Mouse (Mus musculus) CD4-positive helper T cell, adult 2 months (primary cell): ENCODE measurements around the gene Lin28b.

Experiments used
- DNase-seq: peaks from one replicate; pipeline ENCODE4 v3.0.0-alpha.2; 2012; ENCODE audit warnings: low read depth, missing footprints, low spot score

Gene Lin28b

DNA sequence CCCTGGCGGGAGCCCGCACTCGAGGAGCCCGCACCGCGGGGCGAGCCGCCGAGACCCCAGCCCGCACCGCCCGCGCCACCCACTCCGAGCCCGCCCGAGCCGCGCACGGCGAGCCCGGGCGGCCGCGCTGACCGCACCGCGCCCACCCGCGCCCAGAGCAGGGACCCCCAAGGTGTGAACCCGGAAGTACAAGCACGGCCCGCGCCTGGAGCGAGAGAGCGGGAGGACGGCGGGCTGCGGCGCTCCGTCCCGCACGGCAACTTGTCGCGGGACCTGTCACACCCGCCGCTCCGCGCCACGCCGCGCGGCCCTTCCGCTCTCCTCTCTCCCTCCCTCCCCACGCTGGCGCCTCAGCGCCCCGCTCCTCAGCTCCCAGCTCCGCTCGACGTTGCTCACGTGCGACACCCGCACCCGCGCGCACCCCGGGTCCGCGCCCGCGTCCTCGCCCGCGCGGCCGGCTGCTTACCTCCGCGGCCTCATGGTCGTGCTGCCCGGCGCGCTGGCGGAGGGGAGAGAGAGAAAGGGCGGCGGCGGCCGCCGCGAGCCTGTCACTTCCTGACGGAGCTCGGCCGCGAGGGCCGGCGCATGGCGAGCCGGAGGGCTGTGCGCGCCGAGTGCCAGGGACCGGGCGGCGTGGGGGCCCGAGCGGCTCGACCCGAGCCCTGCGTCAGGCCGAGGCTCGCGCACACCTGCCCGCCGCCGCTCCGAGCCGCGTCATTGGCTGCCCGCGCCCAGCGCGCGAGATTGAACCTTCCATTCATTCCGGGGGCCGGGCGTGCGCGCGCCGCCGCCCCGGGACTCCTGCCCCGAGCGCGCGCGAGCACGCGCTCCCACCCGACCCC is at the start of gene Lin28b:
TSS of gene Lin28b (minus strand) at position 635 of the 842 bp plus-strand sequence.
- peak; percentile 16 for DNase-seq

DNA sequence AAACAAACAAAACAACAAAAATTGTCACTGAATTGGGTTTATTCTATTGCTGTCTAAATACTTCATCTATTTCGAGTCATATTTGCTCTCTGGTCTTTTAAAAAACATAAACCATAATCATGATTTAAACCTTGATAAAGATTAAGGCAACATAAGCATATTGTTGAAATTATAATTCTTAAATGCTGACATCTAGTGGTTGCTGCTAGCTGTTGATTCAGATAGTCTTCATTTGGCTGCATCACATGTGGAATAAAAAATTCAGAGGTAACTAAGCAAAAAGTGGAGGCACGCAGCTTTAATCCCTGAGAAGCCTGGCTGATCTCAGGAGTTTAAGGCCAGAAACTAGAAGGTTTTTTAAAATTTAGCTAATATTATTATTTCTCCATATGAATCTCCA is 25.6 kb upstream of the Lin28b start:
- no peak for DNase-seq

DNA sequence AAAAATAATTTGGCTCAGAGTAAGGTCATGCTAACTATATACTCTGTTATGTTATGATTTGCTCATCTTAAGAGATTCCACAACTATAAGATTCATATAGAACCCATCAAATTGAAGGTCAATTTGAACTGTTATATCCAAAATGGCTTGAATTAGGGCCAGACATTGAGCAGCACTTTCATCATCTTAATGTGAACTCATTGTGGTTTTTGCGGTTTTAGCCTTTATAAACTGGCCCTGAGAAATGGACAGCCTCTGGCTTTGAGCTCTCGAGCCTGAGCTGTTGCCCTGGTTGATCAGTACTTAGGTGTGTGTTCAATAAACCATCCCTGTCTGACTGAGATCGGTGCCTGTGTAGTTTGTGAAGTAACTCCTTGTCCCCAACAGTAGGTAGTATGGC is 24.5 kb upstream of the Lin28b start:
- DNase-seq: no peak

DNA sequence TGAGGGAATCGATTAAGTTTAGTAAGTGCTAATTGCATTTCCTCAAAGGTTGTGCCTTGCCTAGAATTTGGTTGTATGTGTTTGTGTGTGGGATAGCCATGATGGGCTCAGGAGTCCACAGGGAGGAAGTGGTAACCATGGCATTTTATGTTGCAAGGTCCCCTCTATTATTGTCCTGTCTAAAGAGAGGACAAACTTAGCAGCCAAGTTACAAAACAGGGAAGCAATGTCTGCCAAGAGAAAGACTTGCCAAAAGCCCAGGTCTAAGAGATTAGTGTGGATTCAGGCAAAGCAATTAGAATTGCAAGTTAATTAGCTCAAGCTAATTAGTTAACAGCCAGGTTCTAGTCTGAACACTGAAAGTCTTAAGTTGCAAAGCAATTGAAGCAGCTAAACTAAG is 14.1 kb upstream of the Lin28b start:
- no peak for DNase-seq

DNA sequence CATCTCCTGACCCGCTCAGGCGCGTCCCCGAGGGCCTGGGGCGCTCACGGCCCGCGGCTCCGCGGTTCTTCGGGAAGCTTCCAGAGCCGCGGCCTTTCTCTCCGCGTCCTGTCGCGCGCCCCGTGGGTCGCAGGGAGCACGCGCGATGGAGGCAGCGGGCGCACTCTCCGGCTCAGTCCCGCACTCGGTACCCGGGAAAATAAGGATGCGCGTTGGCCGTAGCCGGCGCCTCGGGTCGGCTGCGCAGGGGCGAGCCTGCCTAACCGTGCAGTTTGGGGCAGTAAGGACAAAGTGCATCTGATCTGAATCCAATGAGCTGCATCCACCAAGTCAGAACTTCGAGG is 380 bp upstream of the Lin28b start:
- DNase-seq: no peak

DNA sequence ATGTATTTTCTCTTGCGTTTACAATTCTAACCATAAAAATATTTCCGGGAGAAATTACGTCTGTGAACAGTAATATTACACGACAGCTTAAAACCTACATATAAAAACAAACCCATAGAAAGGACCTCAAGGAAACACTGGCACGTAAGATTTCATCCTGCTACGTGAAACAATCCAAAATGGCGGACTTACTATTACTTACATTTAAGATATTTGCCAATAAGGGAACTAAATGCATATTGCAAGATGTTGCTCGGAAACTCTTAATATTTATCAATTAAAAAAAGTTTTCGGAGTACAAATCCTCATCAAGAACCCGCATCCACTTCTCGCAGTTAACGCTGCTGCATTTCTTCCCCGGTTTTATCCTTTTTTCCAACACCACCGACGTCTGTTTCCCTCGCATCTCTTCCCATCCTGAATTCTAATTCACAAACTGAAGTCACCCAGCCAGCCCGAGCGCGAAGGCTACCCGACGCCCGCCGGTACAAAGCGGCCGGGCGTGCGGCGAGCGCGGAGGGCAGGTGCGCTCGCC is 902 bp downstream of the Lin28b start:
- DNase-seq: no peak

DNA sequence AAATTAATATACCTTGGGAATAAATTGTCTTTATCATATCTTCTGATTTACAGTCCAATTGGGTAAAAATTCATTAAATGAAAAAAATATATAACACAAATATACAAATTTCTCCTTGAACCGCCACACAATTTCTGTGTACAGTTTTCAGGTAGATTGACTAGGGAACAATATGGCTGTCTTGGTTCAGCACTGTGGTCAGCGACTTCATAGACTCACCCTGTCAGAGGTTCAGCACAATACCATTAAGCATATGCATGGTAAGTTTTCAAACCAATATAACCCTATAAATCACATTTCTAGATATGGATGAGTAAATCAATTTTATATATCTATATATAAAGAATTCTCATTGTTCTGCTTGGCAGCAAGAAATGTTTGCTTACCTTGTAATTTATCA is 3.0 kb downstream of the Lin28b start:
- DNase-seq: no peak

DNA sequence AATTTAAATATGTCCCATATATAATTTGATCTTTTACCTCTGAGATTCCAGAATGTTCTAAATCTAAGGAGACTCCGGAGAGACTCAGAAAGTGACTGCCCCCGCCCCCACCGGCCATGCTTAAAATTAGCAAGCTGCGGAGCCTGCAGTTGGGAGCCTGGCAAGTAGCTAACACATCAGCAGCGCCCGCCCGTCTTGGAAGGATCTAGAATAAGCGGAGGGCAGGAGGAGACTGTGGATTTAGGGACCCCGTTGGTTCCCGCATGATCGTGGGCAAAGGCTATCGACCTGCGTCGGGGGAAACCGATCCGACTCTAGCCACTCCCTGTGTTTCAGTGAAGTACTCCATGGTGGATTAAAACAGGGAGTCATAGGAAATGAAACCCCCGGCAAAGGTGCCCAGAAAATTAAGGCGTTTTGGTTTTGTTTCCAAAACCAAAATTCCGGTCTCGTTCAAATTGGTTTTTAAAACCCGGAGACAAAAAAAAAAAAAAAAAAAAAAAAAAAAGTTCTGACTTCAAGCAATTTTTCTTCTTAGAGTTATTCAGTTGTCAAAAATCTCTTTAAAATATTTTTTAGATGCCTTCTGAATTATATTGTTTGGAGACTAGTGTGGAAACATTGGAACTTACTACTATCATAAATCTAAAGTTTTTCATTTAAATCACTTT is 12.4 kb downstream of the Lin28b start:
- no peak for DNase-seq

DNA sequence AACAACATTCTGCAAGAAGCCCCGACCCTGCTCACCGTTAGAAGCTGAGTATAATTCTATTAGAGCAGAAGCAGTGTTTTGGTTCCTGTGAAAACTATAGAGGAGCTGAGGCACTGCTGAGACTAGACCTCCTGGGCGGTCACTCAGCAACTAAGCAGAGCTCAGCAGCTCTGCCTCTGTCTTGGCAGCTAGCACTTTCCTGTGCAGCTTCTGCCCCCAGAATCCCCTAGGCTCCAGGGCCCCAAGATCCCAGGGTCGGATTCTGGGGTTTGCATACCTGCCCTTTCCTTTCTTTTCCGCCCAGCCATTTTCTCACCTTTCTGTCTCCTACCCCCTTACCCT is 13.1 kb downstream of the Lin28b start:
- DNase-seq: no peak

DNA sequence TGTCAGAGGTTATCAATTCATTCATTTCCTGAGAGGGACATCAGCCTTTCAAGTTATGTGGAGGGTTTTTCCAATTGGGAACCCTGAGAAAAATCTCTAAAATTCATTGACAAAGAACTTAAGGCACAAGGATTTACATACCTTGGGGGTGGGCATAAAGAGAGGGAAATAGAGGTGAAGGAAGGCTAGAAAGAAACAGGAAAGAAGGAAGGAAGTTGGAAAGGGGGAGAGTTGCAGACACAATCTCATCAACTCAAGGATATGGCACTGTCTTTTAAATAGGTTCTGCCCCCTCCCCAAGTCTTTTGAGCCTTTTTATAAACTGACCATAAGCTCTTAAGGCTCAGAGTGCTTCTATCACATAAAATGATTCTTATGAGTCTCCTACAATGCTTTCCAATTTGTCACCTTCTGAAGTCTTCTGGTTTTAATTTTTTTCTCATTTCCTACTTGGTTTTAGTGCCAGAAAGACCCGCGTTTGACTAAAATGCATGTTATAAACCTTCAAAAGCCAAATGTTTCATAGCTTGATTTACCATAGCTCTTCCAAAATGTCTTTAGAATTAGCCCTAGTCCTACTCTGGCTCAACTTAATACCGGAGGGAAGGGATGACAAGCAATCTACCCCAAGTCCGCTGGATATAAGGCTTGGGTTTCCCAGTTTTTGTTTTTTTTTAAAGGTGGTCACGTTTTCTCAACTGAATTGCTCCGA is 13.6 kb downstream of the Lin28b start:
- DNase-seq: no peak

DNA sequence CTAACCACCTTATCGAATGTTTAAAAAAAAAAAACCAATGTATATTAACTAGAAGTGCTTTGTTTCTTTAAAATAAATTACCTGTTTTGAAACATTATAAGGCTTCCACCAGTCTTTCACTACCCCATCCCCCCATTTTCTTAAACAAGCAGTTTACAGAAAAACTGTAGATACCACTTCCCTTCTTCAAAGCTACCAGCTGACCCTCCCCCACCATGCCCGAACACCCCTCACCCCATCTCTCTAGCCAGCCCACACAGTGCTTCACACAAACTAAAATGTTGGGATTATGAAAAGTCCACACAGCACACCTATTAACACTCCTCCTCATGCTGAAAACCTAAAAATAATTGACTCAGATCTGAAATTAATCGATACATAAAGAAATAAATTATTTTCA is 14.9 kb downstream of the Lin28b start:
- DNase-seq: no peak

DNA sequence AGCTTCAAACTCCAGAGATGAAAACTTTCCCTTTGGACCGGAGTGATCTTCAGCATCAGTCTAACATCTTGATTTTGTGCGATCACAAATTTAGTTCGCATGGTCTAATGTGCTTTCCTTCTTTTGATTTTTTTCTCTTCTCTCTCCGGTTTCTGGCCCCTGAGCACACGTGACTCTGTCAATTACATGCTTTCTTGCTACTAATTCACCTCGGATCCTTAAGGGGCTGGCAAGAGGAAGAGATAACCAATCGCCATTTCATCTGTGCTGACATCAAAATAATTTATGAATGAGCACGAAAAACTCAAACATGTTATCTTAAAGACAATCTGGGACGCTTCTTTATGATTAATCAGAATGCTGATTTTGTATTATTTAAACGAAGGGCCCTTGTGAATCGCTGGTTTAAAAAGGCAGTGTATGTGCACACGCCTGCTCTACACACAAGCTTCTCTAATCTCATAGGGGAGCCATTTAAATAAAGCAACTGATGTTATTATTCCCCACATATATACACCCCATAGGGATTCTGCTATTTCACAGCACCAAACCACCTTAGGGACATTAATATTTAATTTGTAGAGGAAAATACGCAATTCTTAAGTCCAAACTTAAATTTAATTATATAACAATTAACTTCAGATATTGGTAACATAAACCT is 16.0 kb downstream of the Lin28b start:
- no peak for DNase-seq

DNA sequence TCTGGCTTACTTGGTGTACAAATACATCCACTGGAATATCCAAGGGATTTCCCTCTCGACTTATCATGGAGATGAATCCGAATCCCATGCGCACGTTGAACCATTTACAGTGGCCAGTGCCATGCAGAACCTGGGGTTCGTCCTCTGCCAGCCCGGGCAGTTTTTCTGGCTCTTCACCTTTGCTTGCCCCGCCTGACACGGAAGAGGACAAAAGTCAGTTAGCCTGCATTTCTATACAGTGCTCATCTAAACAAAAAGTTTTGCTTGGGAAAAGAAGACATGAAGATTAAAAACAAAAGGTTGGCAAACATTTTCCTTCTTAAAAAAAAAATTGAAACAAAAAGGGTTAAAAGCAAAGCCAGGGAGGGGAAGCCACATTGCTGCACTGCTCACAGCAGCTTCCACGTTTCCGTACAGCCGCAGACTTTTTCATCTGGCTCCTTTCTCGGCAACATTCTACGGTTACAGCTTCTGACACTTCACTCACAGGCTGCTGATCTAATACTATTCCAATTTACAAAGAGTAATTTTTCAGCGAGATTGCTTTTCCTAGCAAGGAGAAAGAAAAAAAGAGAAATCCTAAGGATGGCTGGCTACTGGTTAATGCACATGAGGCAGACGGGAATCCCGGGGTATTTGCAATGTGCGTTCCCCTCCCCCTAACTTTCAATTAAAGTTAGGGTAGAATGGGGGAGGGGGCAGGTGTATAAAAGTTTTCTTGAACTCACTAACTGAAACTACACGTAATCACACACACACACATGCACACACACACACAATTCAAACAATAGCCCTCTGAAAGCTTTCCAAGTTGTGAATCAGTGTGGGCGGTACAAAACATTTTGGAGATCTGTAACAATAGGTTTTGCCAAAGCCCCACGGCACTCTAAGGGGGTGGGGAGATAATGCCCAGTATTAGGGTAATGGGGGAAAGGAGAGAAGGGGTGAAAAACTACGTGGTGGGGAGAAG is 16.9 kb downstream of the Lin28b start:
- no peak for DNase-seq

DNA sequence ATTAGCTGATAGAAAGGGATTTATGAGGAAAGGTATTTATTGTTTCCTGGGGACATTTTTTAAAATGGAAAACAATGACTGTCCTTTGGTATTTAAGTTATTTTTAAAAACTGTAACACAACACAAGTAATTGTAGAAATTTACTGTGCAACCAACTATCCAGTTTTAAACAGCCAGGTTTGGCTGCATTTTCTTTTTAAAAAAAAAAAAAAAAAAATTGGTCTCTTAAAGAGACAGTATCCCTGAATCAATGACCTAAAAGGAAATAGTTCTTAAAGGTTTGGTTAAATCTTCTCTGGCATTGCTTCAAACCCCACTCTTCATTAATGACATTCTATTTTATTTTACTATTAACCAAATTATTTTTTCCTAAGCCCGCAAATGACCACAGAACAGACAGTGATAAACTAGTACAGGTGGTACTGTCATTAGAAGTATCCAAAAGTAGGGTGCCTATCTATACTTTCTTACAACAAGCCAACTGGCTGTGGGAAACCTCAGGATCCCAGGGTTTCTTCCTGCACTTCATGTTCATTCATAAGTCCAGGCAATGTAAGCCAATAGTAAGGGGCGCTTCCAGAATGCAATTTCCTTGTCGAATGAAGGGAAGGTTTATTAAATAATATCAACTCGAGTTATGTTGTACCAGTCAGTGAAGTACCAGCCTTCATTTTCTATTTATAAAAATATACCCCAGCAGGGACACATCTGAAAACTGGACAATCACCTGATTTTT is 17.8 kb downstream of the Lin28b start:
- no peak for DNase-seq

DNA sequence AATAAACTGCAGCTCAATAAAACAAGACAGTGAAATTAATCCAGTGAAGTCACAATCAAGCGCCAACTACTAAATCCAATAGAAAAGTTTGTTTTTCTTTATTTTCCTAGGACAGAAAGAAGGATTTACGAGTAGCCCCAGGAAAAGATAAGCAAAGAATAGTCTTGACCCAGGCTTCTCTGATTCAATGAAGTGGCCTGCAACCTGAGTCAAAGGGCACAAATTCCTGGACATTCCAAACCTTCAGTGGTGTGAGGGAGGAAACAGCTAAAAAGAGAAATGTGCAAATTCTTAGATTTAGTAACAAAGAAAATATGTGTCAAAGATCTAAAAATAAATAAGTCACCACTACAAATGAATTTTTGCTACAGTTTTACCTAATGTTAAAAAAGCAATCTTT is 27.6 kb downstream of the Lin28b start:
- no peak for DNase-seq

DNA sequence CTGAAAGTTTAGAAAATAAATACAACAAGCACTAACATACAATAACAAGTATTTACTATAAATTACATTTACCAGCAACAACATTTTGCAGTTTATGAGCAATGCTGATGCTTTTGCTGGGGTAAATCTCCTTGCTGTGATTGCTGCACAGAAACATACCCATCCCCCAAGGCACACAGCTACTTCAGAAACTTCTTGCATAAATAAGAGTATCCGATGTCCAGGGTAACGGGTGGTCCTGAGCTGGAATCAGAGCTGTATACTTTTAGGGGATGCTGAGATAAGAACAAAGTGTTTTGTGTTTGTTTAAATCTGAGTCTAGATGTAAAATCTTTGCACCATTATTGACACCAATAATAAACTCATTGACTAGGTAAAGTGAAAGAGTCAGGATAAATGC is 28.1 kb downstream of the Lin28b start:
- DNase-seq: no peak

DNA sequence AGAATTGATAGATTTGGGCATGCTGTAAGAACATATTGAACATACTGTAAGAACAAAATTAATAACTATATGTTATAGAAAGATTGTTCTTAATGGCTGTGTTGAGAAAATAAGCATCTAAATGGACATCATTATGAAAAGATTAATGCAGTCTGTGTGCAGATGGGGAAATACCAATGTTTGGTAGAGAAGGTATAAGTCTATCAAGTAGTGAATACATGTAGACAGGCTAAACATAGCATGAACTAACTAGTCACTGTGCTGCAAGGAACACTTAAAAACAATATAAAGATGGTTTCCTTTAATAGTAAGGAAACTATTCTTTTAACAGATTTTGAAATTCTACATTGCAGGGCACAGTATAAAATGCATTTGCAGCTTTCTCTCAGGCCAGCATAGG is 39.6 kb downstream of the Lin28b start:
- DNase-seq: no peak

DNA sequence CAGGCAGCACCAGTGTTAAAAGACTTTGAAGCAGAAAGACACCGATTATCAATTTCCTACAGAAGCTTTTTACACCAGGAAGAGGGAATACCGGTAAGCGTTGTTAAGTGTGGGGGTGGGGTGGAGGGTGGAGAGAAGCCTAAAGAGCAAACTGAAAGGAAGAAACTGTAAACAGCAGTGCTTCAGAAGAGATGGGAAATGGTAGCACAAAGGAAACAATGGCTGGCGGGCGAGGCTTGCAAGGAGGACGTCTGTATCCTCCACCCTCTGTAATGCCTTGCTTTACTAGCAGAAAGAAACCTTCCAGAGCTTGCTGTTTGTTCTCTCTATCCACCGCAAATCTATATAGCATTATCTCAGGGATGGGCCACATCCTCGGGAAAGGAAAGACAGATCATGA is 40.0 kb downstream of the Lin28b start:
- DNase-seq: no peak

DNA sequence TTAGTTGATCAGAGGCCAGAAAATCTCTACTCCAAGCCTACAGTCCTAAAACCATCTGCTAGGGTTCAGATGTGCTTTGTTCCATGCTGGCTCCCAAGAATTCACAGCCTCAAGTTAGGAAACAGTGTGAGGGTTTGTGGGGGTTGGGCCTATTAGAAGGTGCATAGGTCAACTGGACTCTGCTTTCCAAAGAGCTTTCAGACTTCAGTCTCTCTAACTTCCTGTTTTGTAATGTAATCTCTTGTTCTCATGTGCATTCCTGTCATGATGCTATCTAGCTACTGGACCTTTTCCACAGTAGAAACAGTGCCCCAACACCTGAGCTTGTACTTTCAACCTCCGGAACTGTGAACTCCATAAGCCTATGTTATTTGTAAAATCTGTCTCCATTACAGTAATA is 63.8 kb downstream of the Lin28b start:
- DNase-seq: no peak

DNA sequence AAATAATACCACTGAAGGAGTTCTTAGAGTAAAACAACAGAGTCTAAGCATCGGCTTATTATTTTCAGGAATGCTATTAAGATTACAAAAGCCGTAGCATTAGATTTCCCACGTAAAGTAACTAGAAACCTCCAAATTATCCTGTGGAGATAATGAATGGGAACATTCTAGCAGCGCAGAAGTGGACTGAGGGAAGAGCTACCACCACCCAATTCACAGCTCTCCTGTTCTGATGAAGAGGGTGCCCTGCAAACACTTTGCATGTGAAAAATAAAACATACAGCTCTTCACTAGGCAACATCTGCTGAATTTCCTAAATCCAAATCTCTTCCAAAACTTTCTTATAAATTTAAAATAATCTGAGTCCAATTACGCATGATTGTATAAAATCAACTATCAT is 74.1 kb downstream of the Lin28b start:
- no peak for DNase-seq
